Mouse (Mus musculus) neural tube, embryonic 10.5 days (tissue): ENCODE data around the gene Canx.
"Not testable (repeated sequence)": the region's sequence is repeated elsewhere in the genome, so short reads cannot be mapped to it uniquely, and the experiment has no call there.

ENCODE experiments used
- DNase-seq: peaks from one replicate; pipeline ENCODE4 v3.0.0-alpha.2; 2017; ENCODE audit warnings: low spot score; ENCODE audit errors: extremely low spot score

Canx gene

DNA sequence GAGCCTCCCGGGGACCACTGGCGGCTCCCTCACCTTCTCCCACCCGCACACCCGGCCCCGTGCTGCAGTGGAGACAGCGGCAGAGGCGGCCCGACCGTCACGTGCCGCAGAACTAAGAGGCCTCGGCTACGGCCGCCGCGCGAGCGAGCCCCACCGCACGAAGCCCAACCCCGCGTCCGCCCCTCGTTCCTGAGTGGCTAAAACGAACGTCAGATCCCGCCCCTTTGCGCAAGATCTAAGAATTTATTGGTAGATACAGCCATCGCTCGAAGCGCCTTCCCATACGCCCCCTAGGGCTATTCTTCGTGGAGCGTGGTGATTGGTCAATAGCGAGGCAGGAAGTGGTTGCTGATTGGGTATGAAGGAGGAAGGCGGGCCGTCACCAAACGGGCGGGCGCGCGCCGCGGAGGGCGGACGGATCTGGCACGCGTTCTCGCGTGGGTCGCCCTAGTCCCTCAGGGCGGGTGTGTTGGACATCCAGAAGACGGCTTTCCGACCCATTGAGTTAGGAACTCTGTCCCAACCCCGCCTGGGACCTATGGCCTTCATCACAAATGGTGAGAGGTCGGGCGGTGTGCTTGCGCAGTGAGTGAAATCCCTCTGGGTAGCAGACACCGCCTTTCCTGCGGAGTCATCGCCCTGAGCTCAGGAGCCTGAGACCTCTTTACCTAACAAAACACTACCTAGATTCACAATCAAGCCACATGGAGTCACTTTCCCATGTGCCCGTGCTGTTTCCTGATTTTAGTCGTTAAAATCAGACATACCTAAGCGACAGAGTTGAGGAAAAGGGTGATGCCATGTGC is at the start of gene Canx:
Gene Canx, minus strand, starts transcription at position 178 of the 806 bp plus-strand sequence.
- DNase-seq, result peak; percentile 100

DNA sequence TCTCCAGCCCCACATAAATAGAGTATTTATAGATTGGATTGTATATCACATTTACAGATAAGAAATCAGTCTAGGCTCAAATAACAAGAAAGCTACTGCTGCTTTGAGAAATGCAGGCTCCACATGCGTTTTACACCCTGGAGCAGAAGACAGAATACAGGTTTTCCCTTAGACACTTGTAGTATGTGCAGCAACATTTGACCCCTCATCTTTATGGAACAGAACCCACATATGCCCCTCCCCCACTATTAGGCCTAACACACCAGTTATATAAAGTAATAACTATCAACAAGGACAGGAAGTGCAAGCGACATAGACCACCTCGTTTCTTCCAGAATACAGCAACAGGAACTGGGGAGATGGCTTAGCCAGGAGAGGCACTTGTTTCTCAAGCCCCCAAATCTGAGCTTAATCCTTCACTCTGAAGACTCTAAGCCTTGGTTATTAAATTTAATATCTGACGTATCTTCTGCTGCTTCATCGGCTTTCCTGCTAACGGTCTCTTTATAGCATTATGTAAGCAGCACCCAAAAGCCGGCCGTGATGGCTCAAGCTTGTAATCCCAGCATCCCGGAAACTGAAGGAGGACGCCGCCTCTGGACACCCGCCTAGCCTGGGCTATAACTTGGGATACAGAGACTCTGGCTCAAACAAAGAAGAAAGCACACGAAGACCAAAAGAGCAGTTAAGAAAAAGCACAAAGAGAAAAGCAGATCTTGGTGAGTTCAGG is 49.0 kb upstream of the Canx start:
- no peak for DNase-seq

DNA sequence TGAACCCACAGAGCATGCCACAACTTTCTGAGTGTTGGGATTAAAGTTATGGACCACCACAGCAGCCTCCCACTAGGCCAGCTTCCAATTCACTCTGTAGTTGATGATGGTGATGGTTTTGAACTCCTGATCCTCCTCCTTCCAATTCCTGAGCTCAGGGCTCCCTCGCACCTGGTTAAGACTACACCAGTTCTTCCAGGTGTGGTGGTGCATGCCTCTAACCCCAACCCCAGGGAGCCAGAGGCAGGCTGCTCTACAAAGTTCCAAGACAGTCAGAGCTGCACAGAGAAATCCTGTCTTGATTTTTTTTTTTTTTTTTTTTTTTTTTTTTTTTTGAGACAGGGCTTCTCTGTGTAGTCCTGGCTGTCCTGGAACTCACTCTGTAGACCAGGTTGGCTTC is 48.1 kb upstream of the Canx start:
- DNase-seq, result no peak

DNA sequence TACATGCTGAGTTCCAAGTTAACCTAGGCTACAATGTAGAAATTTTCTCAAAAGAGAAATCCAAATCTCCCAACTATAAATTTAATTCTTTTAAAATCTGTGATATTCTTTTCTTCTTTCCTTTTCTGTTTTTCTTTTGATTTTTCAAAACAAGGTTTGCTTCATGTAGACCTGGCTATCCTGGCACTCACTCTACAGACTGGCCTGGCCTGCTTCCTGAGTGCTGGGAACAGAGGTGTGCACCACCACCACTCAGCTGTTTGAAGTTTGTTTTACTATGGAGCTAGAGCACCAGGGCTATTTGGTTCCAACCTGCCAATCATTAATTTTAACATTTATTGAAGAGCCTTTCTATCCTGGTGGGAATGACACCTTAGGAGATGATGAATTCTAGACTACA is 47.6 kb upstream of the Canx start:
- DNase-seq, result no peak

DNA sequence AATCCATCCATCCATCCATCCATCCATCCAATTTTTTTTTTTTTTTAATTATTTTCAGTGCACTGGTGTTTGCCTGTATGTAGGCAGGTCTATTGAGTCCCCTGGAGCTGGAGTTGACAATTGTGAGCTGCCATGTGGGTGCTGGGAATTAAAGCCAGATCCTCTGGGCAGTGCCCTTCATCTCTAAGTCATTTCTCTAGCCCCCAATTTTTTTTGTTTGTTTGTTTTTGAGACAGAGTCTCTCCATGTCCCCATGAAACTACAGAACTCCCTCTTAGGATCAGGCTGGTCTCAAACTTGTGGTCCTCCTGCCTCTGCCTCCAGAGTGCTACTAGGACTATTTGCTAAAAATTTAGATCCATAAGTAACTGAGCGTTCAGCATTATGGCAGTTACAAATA is 46.4 kb upstream of the Canx start:
- DNase-seq, result no peak

DNA sequence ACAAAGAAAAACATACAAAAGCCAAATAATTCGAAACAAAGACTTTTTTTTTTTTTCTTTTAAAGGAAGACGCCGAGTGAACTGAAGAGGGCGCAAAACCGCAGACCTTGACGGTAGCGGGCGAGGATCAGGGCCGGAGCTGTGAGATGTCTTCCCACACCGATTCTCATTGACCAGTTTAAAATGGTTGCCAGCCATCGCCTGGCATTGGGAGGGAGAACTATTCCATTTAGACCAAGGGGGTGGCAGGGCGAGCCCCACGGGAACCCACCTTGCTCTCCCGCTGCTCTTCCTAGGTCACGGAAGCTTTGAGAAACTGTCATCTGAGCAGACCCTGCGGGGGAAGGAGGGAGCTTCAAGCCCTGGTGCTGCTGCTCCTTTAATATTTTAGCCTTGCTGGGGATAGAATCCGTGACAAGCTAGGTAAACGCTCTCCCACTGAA is 45.9 kb upstream of the Canx start:
- peak; percentile 72 for DNase-seq

DNA sequence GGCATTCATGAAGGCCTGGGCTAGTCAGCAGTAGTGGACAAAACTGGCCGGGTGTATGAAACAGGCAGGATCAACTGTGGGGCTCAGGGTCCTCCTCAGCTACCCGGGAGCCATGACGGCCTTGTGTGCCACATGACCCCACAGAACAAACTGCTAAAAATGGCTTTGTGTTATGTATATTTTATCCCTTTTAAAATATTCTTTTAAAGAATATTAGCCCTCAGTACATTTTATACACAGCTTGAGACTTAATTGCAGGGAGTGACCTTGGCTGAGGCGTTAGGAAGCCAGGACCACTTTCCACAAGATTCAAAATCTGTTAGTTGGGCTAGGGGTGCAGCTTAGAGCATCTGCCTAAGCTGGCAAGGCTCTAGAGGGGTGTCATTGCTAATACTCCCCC is 45.5 kb upstream of the Canx start:
- no peak for DNase-seq

DNA sequence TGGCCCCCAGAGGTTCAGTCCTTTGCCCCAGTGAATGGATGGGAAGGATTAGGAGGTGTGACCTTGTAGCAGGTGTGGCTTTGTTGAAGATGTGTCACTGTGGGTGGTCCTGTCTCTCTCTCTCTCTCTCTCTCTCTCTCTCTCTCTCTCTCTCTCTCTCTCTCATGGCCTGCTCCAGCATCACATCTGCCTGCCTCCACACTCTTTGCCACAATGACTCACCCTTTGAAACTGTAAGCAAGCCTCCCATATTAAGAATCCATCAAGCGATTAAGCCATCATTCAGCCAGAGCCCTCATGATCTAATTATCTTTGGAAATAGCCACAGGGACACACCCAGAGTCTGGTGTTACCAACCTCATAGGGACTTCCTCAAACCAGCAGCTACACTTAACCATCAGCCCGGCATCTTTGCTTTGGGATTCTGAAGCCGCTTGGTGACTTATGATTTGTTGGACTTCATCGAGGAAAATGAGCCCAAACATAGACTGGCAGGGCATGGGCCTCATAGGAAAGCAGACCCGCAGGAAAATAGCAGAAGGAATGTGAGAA is 44.0 kb upstream of the Canx start:
- DNase-seq, result no peak

DNA sequence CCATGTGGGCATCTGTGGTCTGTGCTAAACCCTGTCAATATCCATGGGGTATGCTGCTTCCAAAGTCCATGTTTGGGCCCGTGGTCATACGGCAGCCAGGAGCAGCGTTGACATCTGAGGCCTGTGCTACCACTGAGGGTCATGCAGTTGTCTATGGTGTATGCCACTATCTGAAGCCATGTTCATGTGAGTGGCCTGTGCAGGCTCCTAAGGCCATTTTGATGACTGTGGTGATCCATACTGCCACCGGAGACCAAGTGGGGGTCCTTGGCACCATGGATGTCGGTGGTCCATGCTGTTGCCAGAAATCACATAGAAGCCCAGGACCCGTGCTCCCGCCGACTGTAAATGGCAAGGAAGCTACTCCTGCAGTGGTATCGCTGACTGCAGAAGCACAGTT is 42.1 kb upstream of the Canx start:
- DNase-seq, result no peak

DNA sequence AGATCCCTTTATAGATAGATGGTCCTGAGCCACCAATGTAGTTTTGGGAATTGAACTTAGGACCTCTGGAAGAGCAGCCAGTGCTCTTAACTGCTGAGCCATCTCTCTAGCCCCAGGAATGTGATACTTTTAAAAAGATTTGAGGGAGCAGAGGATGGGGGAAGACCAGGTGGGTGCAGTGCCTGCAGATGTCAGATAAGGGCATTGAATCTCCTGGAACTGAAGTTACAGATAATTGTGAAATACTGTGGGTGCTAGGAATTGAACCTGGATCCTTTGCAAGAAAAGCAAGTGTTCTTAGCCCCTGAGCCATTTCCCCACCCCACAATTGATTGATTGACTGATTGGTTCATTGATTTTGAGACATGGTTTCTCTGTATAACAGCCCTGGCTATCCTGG is 39.8 kb upstream of the Canx start:
- no peak for DNase-seq

DNA sequence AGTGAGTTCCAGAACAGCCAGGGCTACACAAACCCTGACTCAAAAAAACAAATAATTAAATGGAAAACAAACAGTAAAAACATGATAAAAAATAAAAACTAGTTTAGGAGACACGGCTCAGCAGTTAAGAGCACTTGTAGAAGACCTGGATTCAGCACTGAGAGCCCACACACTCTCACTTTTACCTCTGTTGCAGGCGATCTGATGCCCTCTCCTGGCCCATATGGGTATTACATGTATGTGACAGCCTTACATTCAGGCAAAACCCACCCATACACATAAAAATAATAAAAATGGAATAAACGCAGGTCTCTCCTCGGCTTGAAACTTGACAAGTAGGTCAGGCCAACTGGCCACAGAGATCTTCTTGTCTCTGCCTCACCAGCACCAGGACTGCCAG is 39.1 kb upstream of the Canx start:
- DNase-seq, result peak; percentile 67

DNA sequence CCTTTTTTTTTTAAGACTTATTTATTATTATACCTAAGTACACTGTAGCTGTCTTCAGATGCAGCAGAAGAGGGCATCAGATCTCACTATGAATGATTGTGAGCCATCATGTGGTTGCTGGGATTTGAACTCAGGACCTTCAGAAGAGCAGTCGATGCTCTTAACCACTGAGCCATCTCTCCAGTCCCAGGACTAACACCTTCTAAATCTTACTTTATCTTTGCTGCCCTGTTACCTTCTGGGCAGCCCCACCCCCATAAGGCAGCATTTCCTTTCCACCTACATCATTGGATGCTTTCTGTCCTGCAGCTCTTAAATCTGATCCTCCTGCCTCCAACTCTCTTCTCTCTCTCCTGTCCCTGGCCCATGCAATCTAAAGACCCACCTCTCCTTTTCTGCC is 35.8 kb upstream of the Canx start:
- not testable (repeated sequence) for DNase-seq

DNA sequence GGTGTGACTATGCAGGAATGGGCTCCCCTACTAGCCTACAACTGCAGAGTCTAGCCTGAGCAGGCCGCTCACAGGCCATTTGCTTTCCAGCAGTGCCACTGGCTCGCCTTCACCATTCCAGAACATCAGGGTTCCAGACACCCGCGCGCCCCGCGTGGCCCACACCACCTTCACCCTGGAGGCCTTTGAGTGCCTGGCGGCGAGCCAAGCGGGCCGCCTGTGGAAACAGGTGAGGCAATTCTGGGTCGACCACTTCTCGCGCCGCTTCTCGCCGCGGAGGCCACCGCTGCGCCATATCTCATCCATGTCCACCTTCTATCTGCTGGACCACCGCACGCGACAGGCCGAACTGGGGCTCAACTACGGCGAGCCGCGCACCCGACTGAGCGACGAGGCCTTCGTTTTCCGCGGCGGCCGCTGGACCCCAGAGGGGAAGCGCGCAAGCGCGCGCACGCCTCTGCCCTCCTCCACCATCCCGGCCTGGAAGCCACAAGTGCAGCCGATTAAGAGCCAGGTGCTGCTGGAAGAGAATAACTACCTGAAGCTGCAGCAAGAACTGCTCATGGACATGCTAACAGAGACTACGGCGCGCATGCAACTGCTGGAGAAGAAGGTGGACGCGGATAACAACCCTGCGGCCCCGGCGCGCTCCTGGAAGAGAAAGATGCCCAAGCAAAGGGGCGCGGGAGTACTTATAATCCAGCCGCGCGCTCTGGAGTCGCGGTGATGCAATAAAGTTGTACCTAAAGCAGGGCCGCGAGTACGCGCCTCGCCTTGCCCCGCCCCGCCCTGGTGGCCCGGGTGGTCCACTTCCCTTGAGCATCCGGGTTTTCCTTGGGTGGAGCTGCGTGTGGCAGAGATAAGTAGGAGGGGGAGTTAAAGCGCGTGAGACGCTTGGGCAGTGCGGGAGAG is 33.7 kb upstream of the Canx start:
- DNase-seq, result peak; percentile 73

DNA sequence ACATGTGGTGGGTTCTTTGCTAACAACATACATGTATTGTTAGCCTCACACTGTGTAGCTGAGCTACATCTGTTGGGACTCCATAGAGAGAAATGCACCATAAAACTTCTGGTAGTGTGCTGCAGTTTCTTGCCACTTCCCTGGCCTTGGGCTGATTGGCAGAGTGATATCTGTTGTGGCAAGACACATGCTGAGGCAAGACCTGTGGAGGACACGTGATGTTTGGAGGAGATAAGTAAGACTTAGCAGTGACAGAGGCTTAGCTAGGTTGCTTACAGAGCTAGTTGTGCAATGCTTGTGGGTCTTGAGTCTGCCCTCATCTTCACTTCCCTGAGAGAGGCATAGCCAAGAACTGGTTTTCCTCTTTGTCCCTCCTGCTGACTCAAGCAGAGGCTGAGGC is 29.9 kb upstream of the Canx start:
- no peak for DNase-seq

DNA sequence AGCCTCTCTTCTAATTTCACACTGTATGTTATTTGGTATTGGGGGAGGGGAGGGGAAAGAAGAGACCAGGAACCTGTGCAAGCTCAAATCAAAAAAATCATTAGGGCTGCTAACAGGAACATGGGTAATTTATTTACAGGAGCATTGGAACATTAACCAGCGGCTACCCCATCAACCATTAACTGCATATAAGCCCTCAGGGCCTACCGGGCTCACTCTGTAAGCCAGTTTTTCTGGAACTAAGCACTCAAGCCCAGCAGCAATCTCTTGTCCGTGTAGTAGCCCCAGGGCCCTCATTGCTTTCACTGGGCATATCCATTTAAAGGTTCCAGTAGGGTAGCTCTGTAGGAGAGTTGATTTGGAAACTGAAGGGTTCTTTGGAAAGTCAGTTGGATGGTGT is 29.4 kb upstream of the Canx start:
- DNase-seq, result no peak

DNA sequence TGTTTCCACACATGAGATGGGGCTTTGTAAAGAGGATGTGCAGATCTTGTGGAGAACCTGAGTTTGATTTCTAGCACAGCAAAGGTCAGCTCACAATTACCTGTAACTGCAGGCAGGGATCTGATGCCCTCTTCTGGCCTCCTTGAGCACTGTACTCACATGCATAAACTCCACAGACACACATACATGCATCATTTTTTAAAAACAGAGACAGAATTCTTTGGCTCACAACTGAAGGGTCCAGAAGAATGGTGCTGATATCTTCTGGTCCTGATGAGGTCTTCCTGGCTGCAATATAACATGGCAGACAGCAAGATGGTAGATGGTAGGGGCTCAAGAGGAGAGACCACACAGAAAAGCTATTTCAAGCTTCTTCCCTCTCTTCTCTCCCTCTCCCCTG is 28.7 kb upstream of the Canx start, which contains the start of gene Cby3:
Gene Cby3, plus strand, starts transcription at position 301 of the 400 bp plus-strand sequence.
- DNase-seq, result no peak

DNA sequence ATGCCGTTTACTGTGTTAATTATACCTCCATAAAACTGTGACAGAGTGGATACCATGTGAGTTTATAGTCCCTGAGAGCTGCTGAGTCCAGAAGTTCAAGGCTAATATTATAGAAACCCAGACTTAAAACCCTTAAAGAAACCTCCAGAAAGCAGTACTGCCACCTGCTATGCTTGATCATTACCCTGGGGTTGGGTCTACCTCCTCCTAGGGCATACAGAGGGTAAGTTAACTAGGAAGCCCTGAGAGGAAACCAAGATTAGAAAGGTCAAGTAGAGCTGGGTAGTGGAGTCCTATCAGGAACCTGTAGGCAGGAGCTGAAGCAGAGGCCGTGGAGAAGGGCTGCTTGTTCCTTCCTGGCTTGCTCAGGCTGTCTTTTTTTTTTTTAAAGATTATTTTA is 26.7 kb upstream of the Canx start:
- DNase-seq, result no peak

DNA sequence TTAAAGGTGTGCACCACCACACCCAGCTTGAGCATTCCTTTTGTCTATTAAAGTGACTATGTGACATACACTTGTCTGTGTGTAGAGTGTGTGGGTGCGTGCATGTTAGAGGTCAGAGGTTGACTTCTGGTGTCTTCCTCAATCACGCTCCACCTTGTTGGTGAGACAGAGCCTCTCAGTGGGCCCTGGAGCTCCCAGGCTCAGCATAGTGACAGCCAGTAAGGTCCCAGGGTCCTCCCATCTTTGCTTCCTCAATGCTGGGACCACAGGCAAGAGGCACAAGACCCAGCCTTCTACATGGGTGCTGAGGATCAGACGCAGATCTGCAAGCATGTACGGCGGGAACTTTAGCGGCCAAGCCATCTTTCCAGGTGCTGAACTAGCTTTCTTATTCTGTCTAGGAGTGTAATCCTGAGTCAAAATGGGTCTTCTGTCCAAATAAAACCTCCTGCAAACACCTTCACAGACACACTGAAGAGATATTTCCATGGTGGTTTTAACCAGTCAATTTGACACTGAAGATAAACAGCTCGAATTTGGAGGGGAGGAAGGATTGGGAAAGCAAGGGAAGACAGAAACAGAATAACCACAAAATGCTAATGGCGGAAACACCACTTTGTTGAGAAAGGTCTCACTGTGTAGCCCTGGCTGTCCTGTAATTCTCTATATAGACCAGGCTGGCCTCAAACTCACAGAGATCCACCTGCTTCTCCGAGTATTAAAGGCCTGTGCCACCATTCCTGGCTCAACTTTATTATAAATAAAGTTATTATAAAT is 21.0 kb upstream of the Canx start:
- no peak for DNase-seq

DNA sequence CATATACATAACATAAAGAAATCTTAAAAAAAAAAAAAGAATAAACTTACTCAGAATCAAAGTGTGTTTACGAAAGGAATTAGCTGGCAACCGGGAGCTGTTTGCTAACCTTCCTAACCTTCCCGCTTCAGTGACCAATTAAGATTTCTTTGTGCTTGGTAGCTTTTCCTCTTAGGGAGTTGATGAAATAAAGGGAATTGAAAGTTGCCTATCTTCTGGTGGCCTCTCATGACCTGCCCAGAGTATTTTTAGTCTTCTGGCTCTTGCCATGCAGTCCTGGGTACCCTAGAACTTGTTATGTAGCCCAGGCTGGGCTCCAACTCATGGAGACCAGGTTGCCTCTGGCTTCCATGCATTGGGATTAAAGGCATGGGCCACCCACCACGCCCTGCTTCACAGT is 20.0 kb upstream of the Canx start:
- DNase-seq, result no peak

DNA sequence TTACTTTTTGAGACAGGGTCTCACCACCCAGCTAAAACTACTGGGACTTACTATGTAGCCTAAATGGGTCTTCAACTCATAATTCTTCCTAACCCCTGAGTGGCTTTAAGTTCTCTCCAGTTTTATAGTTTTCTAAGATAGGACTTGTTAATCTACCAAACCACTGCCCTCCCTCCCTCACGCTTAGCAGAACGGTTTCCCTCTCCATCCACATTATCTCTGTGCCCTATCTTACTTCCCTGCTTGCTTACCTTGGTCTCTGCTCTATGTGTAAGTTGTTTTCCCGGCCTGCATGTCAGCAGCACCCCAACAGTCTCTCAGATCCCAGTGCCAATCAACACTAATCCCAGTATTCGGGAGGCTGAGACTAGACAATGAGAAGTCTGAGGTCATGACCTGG is 11.4 kb upstream of the Canx start:
- DNase-seq, result no peak

DNA sequence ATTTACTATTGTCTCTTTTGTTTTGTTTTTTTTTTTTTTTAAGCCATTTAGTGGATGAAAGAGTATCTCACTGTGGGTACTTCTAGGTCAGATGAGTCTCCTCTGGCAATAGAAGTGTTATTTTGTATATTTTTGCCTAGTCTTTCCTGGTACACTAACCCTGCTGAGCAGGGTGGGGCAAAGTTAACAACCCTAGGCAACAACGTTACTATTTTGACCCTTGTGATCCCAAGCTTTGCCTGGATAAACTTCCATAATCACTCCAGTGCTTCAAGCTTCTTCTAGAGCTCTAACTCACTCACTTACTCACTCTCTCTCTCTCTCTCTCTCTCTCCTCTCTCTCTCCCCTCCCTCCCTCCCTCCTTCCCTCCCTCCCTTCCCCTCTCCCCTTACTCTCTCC is 10.7 kb upstream of the Canx start:
- DNase-seq, result no peak
